Mouse (Mus musculus): ENCODE data around the gene Ppm1f. TPM values are rescaled to one million over a fixed set of nuclear protein-coding genes. Genes with fewer than 3 reads are reported as not detected.

Ppm1f gene
- polyA plus RNA-seq, 1 experiment from 2014 or later, result 30.0 TPM

DNA sequence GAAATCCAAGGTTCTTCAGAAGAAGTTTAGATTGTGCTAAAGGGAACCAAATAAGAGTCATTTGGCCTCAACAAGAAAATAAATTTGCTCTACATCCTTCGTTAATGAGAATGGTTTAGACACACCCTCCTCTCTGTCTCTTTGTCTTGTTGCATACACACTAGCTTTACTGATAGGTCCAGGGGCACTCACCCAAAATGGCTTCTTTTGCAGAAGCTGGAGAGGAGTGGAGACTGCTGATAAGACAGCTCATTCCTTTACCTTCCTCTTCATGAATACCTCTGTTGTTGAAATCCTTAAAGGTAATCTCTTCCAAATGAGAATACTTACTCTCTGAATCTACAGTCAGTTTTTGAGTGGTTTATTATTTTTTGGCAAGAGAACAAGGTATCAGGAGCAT lies 68.9 kb downstream of the Ppm1f start:
- no peak overlapping the region for H3K9ac ChIP-seq (ENCODE audit: low read depth, low read length)
- H3K4me3 ChIP-seq (ENCODE audit: low read depth, low read length), result no peak overlapping the region
- H3K4me1 ChIP-seq (ENCODE audit: control insufficient read depth, insufficient read depth, low read length), result no peaks in the 10 kb centered on the region
- ATAC-seq, result no peak
- H3K9me3 ChIP-seq (replicated peaks; ENCODE audit: control insufficient read depth, low read length, poor library complexity, severe bottlenecking), result no peaks in the 10 kb centered on the region
- H3K27ac ChIP-seq (ENCODE audit: low read length), result no peak overlapping the region
- H3K4me2 ChIP-seq (ENCODE audit: low read length), result no peak overlapping the region
- H3K27me3 ChIP-seq (ENCODE audit: control insufficient read depth, insufficient read depth, low read depth, low read length), result no peaks in the 10 kb centered on the region
- no peaks in the 10 kb centered on the region for H3K36me3 ChIP-seq (ENCODE audit: control insufficient read depth, insufficient read depth, low read length)
- WGBS, result 72% methylated on average over 1 of the region's 1 CpGs

DNA sequence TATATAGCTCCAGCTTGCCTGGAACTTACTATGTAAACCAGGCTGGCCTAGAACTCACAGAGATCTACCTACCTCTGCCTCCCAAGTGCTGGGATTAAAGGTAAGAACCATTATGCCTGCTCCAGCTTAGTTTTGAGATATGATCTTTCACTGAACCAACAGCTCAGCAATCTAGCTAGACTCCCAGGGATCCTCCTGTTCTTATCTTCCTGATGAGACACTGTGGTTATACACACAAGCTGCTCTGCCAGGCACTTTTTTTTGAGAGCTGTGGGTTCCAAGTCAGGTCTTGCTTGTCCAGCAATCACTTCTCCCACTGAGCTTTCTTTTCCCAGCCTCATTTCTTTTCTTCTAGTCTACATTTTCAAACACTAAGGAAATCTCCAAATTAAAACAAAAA lies 70.0 kb downstream of the Ppm1f start:
- no peak overlapping the region for H3K9ac ChIP-seq (ENCODE audit: low read depth, low read length)
- no peaks in the 10 kb centered on the region for H3K27me3 ChIP-seq (ENCODE audit: control insufficient read depth, insufficient read depth, low read depth, low read length)
- no peaks in the 10 kb centered on the region for H3K36me3 ChIP-seq (ENCODE audit: control insufficient read depth, insufficient read depth, low read length)
- H3K4me2 ChIP-seq (ENCODE audit: low read length), result no peak overlapping the region
- no peak for ATAC-seq
- H3K9me3 ChIP-seq (replicated peaks; ENCODE audit: control insufficient read depth, low read length, poor library complexity, severe bottlenecking), result no peaks in the 10 kb centered on the region
- no peak overlapping the region for H3K27ac ChIP-seq (ENCODE audit: low read length)
- no peak overlapping the region for H3K4me3 ChIP-seq (ENCODE audit: low read depth, low read length)
- H3K4me1 ChIP-seq (ENCODE audit: control insufficient read depth, insufficient read depth, low read length), result no peaks in the 10 kb centered on the region

Other genes starting within 250 kb of the Ppm1f start
- gene Olfr19, start 220.1 kb upstream of the Ppm1f start, polyA plus RNA-seq (2015; fragmentation: Nextera tagmentation; extraction: Ambion mirVana), result not detected in 2 replicates
- gene Spag6l, start 67.0 kb upstream of the Ppm1f start, polyA plus RNA-seq (2015; fragmentation: Nextera tagmentation; extraction: Ambion mirVana), result 24.0 and 24.5 TPM in 2 replicates
- gene Igll1, start 32.5 kb upstream of the Ppm1f start, polyA plus RNA-seq (2015; fragmentation: Nextera tagmentation; extraction: Ambion mirVana), result not detected in 2 replicates
- 72.5 and 73.1 TPM in 2 replicates for gene Top3b, start 25.7 kb upstream of the Ppm1f start, polyA plus RNA-seq (2015; fragmentation: Nextera tagmentation; extraction: Ambion mirVana)
- 0.70 and 0.95 TPM in 2 replicates for gene Vpreb1, start 25.6 kb upstream of the Ppm1f start, polyA plus RNA-seq (2015; fragmentation: Nextera tagmentation; extraction: Ambion mirVana)
- 182 and 189 TPM in 2 replicates for gene Mapk1, start 86.9 kb downstream of the Ppm1f start, polyA plus RNA-seq (2015; fragmentation: Nextera tagmentation; extraction: Ambion mirVana)
- gene Ypel1, start 173.2 kb downstream of the Ppm1f start, polyA plus RNA-seq (2015; fragmentation: Nextera tagmentation; extraction: Ambion mirVana), result 150 and 160 TPM in 2 replicates
- gene Ppil2, start 214.8 kb downstream of the Ppm1f start, polyA plus RNA-seq (2015; fragmentation: Nextera tagmentation; extraction: Ambion mirVana), result 147 and 153 TPM in 2 replicates
- 10.0 and 14.9 TPM in 2 replicates for gene 2610318N02Rik, start 228.7 kb downstream of the Ppm1f start, polyA plus RNA-seq (2015; fragmentation: Nextera tagmentation; extraction: Ambion mirVana)
- gene Sdf2l1, start 235.9 kb downstream of the Ppm1f start, polyA plus RNA-seq (2015; fragmentation: Nextera tagmentation; extraction: Ambion mirVana), result 26.3 and 26.6 TPM in 2 replicates
- 42.0 and 51.3 TPM in 2 replicates for gene Ydjc, start 248.2 kb downstream of the Ppm1f start, polyA plus RNA-seq (2015; fragmentation: Nextera tagmentation; extraction: Ambion mirVana)